Comparison of ENCODE assay signal across 16 mouse cellular contexts in the genomic region with DNA sequence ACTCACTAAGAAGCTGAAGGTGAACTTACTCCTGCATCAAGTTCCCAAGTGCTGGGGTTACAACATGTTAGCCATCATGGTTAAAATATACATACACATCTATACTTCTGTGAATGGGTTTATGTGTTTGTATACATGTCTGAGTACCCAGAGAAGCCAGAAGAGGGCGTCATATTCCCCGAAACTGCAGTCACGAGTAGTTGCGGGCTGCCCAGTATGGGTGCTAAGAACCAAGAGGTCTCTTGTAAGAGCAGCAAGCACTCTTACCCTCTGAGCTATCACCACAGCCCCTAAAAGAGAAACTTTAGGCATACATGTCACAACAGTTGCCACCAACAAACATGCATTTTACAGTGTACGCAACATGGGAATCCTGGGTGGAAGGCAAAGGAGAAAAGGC.
"Had no signal": no experiment of that assay in that cellular context is flagged by ENCODE, and none has a peak within 500 bp of the region (broad histone marks: within the 10 kb centered on the region; RNA-seq: fewer than 3 reads in every experiment).

No protein-coding gene starts in this region.

- H3K4me2 ChIP-seq: limb, embryonic 13.5 days; liver, embryonic 15.5 days; lung, embryonic 14.5 days had no signal

- H3K9ac ChIP-seq: limb, embryonic 13.5 days; liver, embryonic 15.5 days; lung, embryonic 14.5 days had no signal

- H3K4me3 ChIP-seq: layer of hippocampus, adult 2 months; limb, embryonic 13.5 days; liver, embryonic 15.5 days; midbrain, embryonic 10.5 days had no signal

- H3K9me3 ChIP-seq: limb, embryonic 13.5 days; liver, embryonic 15.5 days; midbrain, embryonic 10.5 days had no signal

- H3K27me3 ChIP-seq: limb, embryonic 13.5 days; liver, embryonic 15.5 days had no signal

- H3K4me1 ChIP-seq: liver, embryonic 15.5 days; midbrain, embryonic 10.5 days had no signal

- DNase-seq: kidney, adult 9 months; kidney, postnatal 10 days; kidney, postnatal 4 days; left cerebral cortex, postnatal 4 days; lung, embryonic 14.5 days; lung, postnatal 10 days; lung, postnatal 4 days; right cerebral cortex, adult 18-20 months; thymus, adult 2 months; thymus, postnatal 25 days had no signal

- H3K27ac ChIP-seq: layer of hippocampus, adult 2 months; limb, embryonic 13.5 days; liver, embryonic 15.5 days; midbrain, embryonic 10.5 days had no signal

- ATAC-seq: intestine, embryonic 16.5 days; midbrain, embryonic 16.5 days had no signal
